Mouse (Mus musculus) limb, embryonic 12.5 days (tissue): Measurements from ENCODE around the gene Gse1. TPM values are rescaled to one million over a fixed set of nuclear protein-coding genes. Genes with fewer than 3 reads are reported as not detected.

Experiments
- ATAC-seq: fragments of 200-750 bp; cut with Nextera tagmentation; 2 replicates; pipeline ENCODE4 v1.8.0; 2017; ENCODE audit warnings: low read depth, moderate TSS enrichment; ENCODE audit not compliant: insufficient number of reproducible peaks, insufficient read depth, low FRiP score, low TSS enrichment
- H3K27ac ChIP-seq: fragments of 300-500 bp; sonication (generic); 2 replicates; pipeline ENCODE4 v1.5.1; 2016; ENCODE audit warnings: mild to moderate bottlenecking, moderate library complexity
- H3K27me3 ChIP-seq: fragments of 300-500 bp; sonication (generic); 2 replicates; pipeline ENCODE4 v1.6.1; 2016; ENCODE audit warnings: mild to moderate bottlenecking, moderate library complexity
- H3K36me3 ChIP-seq: fragments of 300-500 bp; sonication (generic); 2 replicates; pipeline ENCODE4 v1.6.1; 2016; ENCODE audit warnings: mild to moderate bottlenecking, moderate library complexity
- H3K4me1 ChIP-seq: fragments of 300-500 bp; sonication (generic); replicated peaks from 2 replicates; pipeline ENCODE4 v1.6.1; 2016
- H3K4me2 ChIP-seq: fragments of 300-500 bp; sonication (generic); 2 replicates; pipeline ENCODE4 v1.6.1; 2016; ENCODE audit warnings: mild to moderate bottlenecking, moderate library complexity
- H3K4me3 ChIP-seq: fragments of 300-500 bp; sonication (generic); replicated peaks from 2 replicates; pipeline ENCODE4 v1.5.1; 2016; ENCODE audit warnings: mild to moderate bottlenecking
- H3K9ac ChIP-seq: fragments of 300-500 bp; sonication (generic); replicated peaks from 2 replicates; pipeline ENCODE4 v1.6.1; 2016; ENCODE audit warnings: mild to moderate bottlenecking, moderate library complexity
- H3K9me3 ChIP-seq: fragments of 300-500 bp; sonication (generic); 2 replicates; pipeline ENCODE4 v1.6.1; 2016; ENCODE audit warnings: mild to moderate bottlenecking, moderate library complexity
- WGBS: fragments of 180-500 bp; shearing (Covaris S2); methylation state at CpG from one replicate; pipeline ENCODE4 v1.1.7; 2016; 5-methylcytosine and 5-hydroxymethylcytosine counted together
- polyA plus RNA-seq: library from polyadenylated mRNA; unstranded; fragments of >200 nt; fragmentation: Nextera tagmentation; extraction: Ambion mirVana; gene quantifications from 2 replicates; pipeline ENCODE4 v1.2.1, GENCODE M21; 2016

Gse1 gene
- polyA plus RNA-seq, 1 experiment from 2014 or later: 9.1 TPM

- Histone ChIP-seq H3K9me3 (no peaks in the 10 kb centered on the region), H3K27me3 (peaks cover 8% of the 10 kb centered on the region), H3K36me3 (no peaks in the 10 kb centered on the region), H3K9ac (peak overlapping the region; percentile 59), H3K4me3 (peak overlapping the region; percentile 68), H3K4me1 (peaks cover 95% of the 10 kb centered on the region), H3K27ac (peak overlapping the region; percentile 90), H3K4me2 (peak overlapping the region; percentile 99)
- ATAC-seq: no peak
- WGBS: 2% methylated on average over 37 of the region's 37 CpGs
Observed at GRCm38 (mm10) chr8:120538397-120539240, 310.4 kb downstream of the Gse1 start.

- peak overlapping the region; percentile 90 for H3K27ac ChIP-seq
- peaks cover under 1% of the 10 kb centered on the region; the same call in 1 of the 2 replicates for H3K27me3 ChIP-seq
- peak overlapping the region; percentile 59; the same call in 1 of the 2 replicates for H3K9ac ChIP-seq
- no peaks in the 10 kb centered on the region for H3K9me3 ChIP-seq
- H3K4me1 ChIP-seq: peaks cover 95% of the 10 kb centered on the region
- 20% methylated on average over 5 of the region's 6 CpGs for WGBS
- H3K4me2 ChIP-seq: peak overlapping the region; percentile 99
- ATAC-seq: no peak
- no peaks in the 10 kb centered on the region for H3K36me3 ChIP-seq
- peak overlapping the region; percentile 68 for H3K4me3 ChIP-seq
Observed at GRCm38 (mm10) chr8:120539381-120539774, 311.1 kb downstream of the Gse1 start.

DNA sequence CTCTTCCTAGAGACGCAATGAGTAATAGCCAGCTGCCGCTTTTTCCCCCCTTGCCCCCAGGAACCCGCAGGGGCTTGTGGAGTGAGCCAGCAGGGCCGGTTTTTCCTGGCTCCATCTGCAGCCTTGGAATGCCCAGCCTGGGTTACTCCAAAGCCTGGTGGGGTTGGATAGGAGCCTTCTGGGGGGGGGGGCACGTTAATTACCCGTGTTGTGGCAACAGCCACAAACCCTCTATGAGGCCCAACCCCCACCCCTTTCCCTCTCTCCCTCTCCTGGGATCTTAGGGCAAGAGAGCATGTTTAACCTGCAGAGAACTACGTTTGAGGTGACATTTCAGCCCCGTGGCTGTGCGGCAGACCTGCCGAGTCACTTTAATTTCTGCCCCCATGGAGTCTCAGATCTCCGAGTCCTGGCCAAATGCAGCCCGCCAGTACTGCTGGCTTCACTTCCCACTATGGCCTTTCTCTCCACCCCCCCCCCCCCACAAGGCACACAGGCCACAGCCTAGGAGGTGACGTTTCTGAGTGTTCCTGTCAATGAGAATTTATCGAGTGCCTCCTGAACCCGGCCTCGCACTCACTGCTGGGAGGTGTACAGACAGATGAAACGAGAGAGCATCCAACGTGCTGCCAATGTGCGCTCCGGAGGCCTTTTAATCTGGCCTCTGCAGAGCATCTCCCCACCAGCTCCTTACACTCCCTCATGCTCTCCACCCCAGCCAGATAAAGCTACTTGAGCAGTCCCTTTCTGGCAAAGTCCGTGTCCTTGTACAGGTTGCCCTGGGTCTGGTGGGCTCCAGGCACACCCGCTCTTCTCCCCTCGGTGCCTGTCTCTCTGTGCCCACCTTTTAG lies 311.7 kb downstream of the Gse1 start:
- H3K4me3 ChIP-seq: 0 out of 2 replicates have a peak overlapping the region, but pooled peaks have one; percentile 68
- peak overlapping the region; percentile 99 for H3K4me2 ChIP-seq
- no peak overlapping the region for H3K9ac ChIP-seq
- H3K4me1 ChIP-seq: peaks cover 90% of the 10 kb centered on the region
- WGBS: 20% methylated on average over 23 of the region's 23 CpGs
- no peak for ATAC-seq
- H3K36me3 ChIP-seq: no peaks in the 10 kb centered on the region
- H3K9me3 ChIP-seq: no peaks in the 10 kb centered on the region
- no peaks in the 10 kb centered on the region for H3K27me3 ChIP-seq
- peak overlapping the region; percentile 90 for H3K27ac ChIP-seq

- H3K27ac ChIP-seq: peak overlapping the region; percentile 50; the same call in 1 of the 2 replicates
- peaks cover 90% of the 10 kb centered on the region for H3K4me1 ChIP-seq
- WGBS: 9% methylated on average over 13 of the region's 13 CpGs
- no peak for ATAC-seq
- H3K4me3 ChIP-seq: no peak overlapping the region
- H3K4me2 ChIP-seq: peak overlapping the region; percentile 8; the same call in 1 of the 2 replicates
- no peaks in the 10 kb centered on the region for H3K9me3 ChIP-seq
- H3K9ac ChIP-seq: no peak overlapping the region
- no peaks in the 10 kb centered on the region for H3K36me3 ChIP-seq
- no peaks in the 10 kb centered on the region for H3K27me3 ChIP-seq
Observed at GRCm38 (mm10) chr8:120542995-120543394, 314.7 kb downstream of the Gse1 start.

GRCm38 (mm10) chr8:120543416-120544055 lies 315.3 kb downstream of the Gse1 start:
- no peaks in the 10 kb centered on the region for H3K36me3 ChIP-seq
- ATAC-seq: no peak
- H3K27me3 ChIP-seq: no peaks in the 10 kb centered on the region
- H3K4me2 ChIP-seq: peak overlapping the region; percentile 8; the same call in 1 of the 2 replicates
- 57% methylated on average over 8 of the region's 8 CpGs for WGBS
- H3K4me1 ChIP-seq: peaks cover 90% of the 10 kb centered on the region
- no peaks in the 10 kb centered on the region for H3K9me3 ChIP-seq
- H3K9ac ChIP-seq: no peak overlapping the region
- 0 out of 2 replicates have a peak overlapping the region, but pooled peaks have one; percentile 50 for H3K27ac ChIP-seq
- H3K4me3 ChIP-seq: no peak overlapping the region

DNA sequence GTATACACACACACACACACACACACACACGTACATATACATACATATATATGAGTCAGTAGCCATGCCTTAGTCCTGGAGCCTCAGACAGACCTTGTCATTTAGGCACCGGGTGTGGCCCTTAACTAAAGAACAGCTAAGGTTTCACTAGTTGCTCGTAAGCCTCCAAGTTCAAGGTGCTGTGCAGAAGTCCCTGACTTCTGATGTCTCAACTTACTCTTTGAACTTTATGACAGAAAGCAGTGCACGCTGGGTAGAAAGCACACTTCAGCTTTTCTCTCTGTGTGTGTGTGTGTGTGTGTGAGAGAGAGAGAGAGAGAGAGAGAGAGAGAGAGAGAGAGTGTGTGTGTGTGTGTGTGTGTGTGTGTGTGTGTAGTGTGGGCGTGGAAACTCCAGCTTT lies 315.9 kb downstream of the Gse1 start:
- Histone ChIP-seq H3K27me3 (no peaks in the 10 kb centered on the region), H3K4me2 (no peak overlapping the region), H3K4me3 (no peak overlapping the region), H3K9ac (no peak overlapping the region), H3K4me1 (peaks cover 90% of the 10 kb centered on the region), H3K9me3 (no peaks in the 10 kb centered on the region), H3K27ac (no peak overlapping the region), H3K36me3 (no peaks in the 10 kb centered on the region)
- 59% methylated on average over 5 of the region's 5 CpGs for WGBS
- ATAC-seq: no peak

GRCm38 (mm10) chr8:120547562-120547961 lies 319.3 kb downstream of the Gse1 start:
- no peak overlapping the region for H3K9ac ChIP-seq
- H3K27me3 ChIP-seq: no peaks in the 10 kb centered on the region
- H3K27ac ChIP-seq: no peak overlapping the region
- WGBS: 65% methylated on average over 9 of the region's 9 CpGs
- no peak for ATAC-seq
- H3K4me2 ChIP-seq: no peak overlapping the region
- no peak overlapping the region for H3K4me3 ChIP-seq
- H3K36me3 ChIP-seq: no peaks in the 10 kb centered on the region
- H3K4me1 ChIP-seq: peaks cover 95% of the 10 kb centered on the region
- H3K9me3 ChIP-seq: no peaks in the 10 kb centered on the region

DNA sequence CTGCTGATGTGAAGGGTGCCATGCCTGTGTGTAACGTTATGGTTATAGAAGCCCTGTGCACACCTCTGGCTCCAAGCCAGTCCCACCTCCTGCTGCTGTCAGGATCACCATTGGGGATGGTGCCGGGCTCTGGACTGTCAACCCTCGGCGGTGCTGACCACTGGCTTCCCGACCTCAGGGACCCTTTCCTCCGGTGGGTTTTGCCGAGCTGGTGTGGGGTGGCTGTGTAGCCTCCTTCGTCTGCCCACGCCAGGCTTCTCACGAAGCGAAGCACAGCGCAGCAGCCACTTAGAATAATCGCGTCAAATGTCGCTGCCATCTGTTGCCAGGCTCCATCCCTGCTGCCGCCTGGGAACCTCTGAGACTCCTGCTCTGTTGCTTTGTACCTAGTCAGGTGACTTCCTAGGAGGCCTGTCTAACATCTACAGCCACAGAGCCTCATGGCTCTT lies 320.1 kb downstream of the Gse1 start:
- Histone ChIP-seq H3K9me3 (no peaks in the 10 kb centered on the region), H3K4me3 (no peak overlapping the region), H3K4me2 (no peak overlapping the region), H3K9ac (no peak overlapping the region), H3K4me1 (peaks cover 94% of the 10 kb centered on the region), H3K27ac (no peak overlapping the region), H3K36me3 (peaks cover under 1% of the 10 kb centered on the region; the same call in 1 of the 2 replicates), H3K27me3 (no peaks in the 10 kb centered on the region)
- no peak for ATAC-seq
- WGBS: 42% methylated on average over 16 of the region's 16 CpGs

DNA sequence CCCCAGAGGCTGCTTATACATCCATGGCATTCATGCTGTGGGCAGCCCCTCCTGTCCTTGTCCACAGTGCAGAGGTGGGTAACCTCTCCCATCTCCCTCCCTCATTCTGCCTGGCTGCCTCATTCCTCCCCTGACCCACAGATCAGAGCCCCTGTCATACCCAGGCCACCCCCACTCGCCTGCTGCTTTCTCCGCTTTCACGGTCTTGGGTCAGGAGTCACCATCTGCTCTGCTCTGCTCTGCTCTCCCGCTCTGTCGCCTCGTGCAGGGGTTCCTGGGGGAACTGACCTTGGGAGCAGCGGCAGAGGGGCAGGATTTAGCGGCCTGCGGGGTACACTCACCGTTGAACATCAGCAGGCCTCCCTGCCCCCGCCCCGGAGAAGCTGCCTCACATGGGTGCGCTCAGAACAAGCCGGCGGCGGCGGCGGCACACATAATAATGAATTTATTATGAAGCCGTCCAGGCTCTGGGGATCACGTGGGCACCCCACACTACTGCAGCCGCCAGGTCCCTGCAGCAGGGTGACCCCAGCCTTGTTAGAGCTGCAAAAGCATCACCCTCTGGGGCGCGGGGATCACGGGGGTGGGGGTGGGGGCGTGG lies 321.2 kb downstream of the Gse1 start:
- Histone ChIP-seq H3K4me1 (peaks cover 90% of the 10 kb centered on the region), H3K27me3 (no peaks in the 10 kb centered on the region), H3K27ac (peak overlapping the region; percentile 82)

DNA sequence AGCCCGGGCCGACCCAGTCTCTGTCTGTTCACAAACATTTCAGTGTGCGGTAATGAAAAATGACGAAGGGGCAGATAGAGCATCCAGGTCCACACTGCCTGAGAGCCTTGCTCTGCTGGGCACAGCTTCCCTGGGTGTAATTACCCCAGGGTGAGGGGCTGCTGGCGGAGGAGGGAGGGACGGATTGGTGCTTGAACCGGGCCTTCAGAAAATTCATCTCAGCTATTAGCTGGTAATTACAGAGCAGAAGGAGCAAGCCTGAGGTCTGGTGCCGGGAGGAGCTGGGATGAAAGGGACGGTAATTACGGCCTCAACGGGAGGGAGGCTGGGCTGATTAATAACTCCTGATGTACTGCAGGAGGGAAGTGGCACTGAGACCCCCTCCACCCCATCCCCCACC lies 321.7 kb downstream of the Gse1 start:
- Histone ChIP-seq H3K27me3 (no peaks in the 10 kb centered on the region), H3K27ac (peak overlapping the region; percentile 82), H3K9ac (peak overlapping the region; percentile 47; the same call in 1 of the 2 replicates), H3K9me3 (no peaks in the 10 kb centered on the region), H3K36me3 (peaks cover 15% of the 10 kb centered on the region), H3K4me2 (peak overlapping the region; percentile 56), H3K4me3 (peak overlapping the region; percentile 29), H3K4me1 (peaks cover 90% of the 10 kb centered on the region)
- peak; percentile 38; the same call in 1 of the 2 replicates for ATAC-seq
- WGBS: 3% methylated on average over 11 of the region's 11 CpGs

More for the DNA sequence above, 321.2 kb downstream of the Gse1 start:
- Histone ChIP-seq H3K9ac (peak overlapping the region; percentile 47), H3K9me3 (no peaks in the 10 kb centered on the region), H3K4me2 (peak overlapping the region; percentile 56), H3K4me3 (peak overlapping the region; percentile 29), H3K36me3 (peaks cover 11% of the 10 kb centered on the region)
- ATAC-seq: 0 out of 2 replicates have a peak, but pooled peaks have one; percentile 3
- 2% methylated on average over 25 of the region's 25 CpGs for WGBS
